Mouse (Mus musculus) CH12.LX (cell line): ENCODE data around the gene Rnf144b.

ENCODE experiments used
- CHD1 ChIP-seq: IDR thresholded peaks from 2 replicates; pipeline ENCODE4 v1.6.1; 2012; ENCODE audit warnings: low read depth, low read length, improper control_type of control experiment, inconsistent platforms
- CTCF ChIP-seq, 2 experiments: IDR thresholded peaks in 1 of 2; conservative IDR thresholded peaks in 1 of 2; 2 replicates each; pipeline ENCODE4 v1.5.1; 2011 to 2012; ENCODE audit warnings: low read depth in 2 of 2, low read length in 2 of 2, improper control_type of control experiment in 1 of 2, inconsistent platforms in 1 of 2, mild to moderate bottlenecking in 1 of 2, moderate library complexity in 1 of 2
- JUN ChIP-seq: IDR thresholded peaks from 2 replicates; pipeline ENCODE4 v1.6.1; 2011; ENCODE audit warnings: low read depth, mild to moderate bottlenecking, low read length, improper control_type of control experiment, moderate library complexity; ENCODE audit not compliant: insufficient read depth
- MEF2A ChIP-seq: IDR thresholded peaks from 2 replicates; pipeline ENCODE4 v1.6.1; 2014; ENCODE audit warnings: low read depth, mild to moderate bottlenecking, inconsistent platforms, low read length, improper control_type of control experiment, borderline replicate concordance
- POLR2A ChIP-seq: IDR thresholded peaks from 2 replicates; pipeline ENCODE4 v1.6.1; 2011; ENCODE audit warnings: low read depth, mild to moderate bottlenecking, improper control_type of control experiment, low read length
- POLR2AphosphoS2 ChIP-seq: IDR thresholded peaks from 2 replicates; pipeline ENCODE4 v1.6.1; 2011; ENCODE audit warnings: low read depth, low read length, improper control_type of control experiment
- USF1 ChIP-seq: IDR thresholded peaks from 2 replicates; pipeline ENCODE4 v1.6.1; 2014; ENCODE audit warnings: low read depth, mild to moderate bottlenecking, inconsistent platforms, low read length, improper control_type of control experiment

DNA sequence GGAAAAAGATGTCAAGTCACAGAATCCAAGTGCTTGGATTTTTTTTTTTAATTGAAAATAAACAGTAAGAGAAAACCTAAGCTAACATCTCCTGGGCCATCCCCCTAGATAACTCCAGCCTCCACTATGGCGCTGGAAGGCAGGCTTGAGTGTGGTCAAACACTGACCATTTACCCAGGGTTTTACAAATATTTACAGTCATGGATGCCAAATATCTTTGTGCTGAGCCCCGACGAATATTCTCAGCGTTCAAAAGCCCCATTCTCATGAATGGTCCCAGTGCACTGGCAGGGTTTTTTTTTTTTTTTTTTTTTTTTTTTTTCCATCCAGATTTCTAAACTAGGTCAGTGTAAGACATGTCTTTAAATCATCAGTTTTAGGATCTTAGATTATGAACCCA lies 73.0 kb downstream of the Rnf144b start:
- TF ChIP-seq USF1 (no peak), MEF2A (no peak), POLR2AphosphoS2 (no peak), CTCF (conservative IDR thresholded peaks at IDR 0.05 in 1 of 2, IDR thresholded peaks at IDR 0.05 in 1 of 2; ENCODE audit: low read depth in 2 of 2, low read length in 2 of 2) (no peak), CHD1 (no peak), JUN (no peak), POLR2A (no peak)
